Mouse (Mus musculus): ENCODE data around the gene Plekhg6.

Gene Plekhg6

GRCm38 (mm10) chr6:125330626-125331326, 49.8 kb downstream of the Plekhg6 start:
- DNase-seq (ENCODE audit: low read depth, low spot score) = no peak

- DNase-seq (ENCODE audit: low read depth, low spot score) = peak; percentile 25
Observed at GRCm38 (mm10) chr6:125328243-125328642, 52.4 kb downstream of the Plekhg6 start.

- DNase-seq (ENCODE audit: low read depth, low spot score) = no peak
Observed at GRCm38 (mm10) chr6:125325337-125325736, 55.3 kb downstream of the Plekhg6 start.

GRCm38 (mm10) chr6:125323547-125323946, 57.0 kb downstream of the Plekhg6 start:
- DNase-seq (ENCODE audit: low read depth, low spot score) = no peak

GRCm38 (mm10) chr6:125322794-125323193, 57.8 kb downstream of the Plekhg6 start:
- no peak for DNase-seq (ENCODE audit: low read depth, low spot score)

- no peak for DNase-seq (ENCODE audit: low read depth, low spot score)
Observed at GRCm38 (mm10) chr6:125321114-125321855, 59.3 kb downstream of the Plekhg6 start.

GRCm38 (mm10) chr6:125320323-125320722, 60.3 kb downstream of the Plekhg6 start, which contains the start of gene Scnn1a:
TSS of gene Scnn1a (plus strand) at chr6:125320659.
- no peak for DNase-seq (ENCODE audit: low read depth, low spot score)

GRCm38 (mm10) chr6:125319919-125320296, 60.7 kb downstream of the Plekhg6 start:
- DNase-seq (ENCODE audit: low read depth, low spot score) = no peak

GRCm38 (mm10) chr6:125318981-125319918, 61.3 kb downstream of the Plekhg6 start:
- DNase-seq (ENCODE audit: low read depth, low spot score) = no peak

- no peak for DNase-seq (ENCODE audit: low read depth, low spot score)
Observed at GRCm38 (mm10) chr6:125317077-125317476, 63.5 kb downstream of the Plekhg6 start.

GRCm38 (mm10) chr6:125314746-125315145, 65.8 kb downstream of the Plekhg6 start:
- DNase-seq (ENCODE audit: low read depth, low spot score) = no peak

- no peak for DNase-seq (ENCODE audit: low read depth, low spot score)
Observed at GRCm38 (mm10) chr6:125314231-125314563, 66.4 kb downstream of the Plekhg6 start.

- DNase-seq (ENCODE audit: low read depth, low spot score) = no peak
Observed at GRCm38 (mm10) chr6:125313546-125314230, 66.9 kb downstream of the Plekhg6 start, which contains the start of gene Ltbr. TSS of gene Ltbr (minus strand) at chr6:125313885.

Measured in A20 (cell line).